In genomic region chr1:93825105-93825674, GRCm38 (mm10) we compare ENCODE assay signal across 8 mouse cellular contexts. TPM values are rescaled to one million over a fixed set of nuclear protein-coding genes. Genes with fewer than 3 reads are reported as not detected.
DNase-seq lines count a peak whose midpoint lies in the region; ATAC-seq and TF ChIP-seq lines count a peak whose summit lies in the region.

No protein-coding gene starts in this region.

- peak overlapping the region; percentile 56 for H3K9ac ChIP-seq in heart, embryonic 15.5 days
- peak overlapping the region; percentile 82 for H3K9ac ChIP-seq in liver, embryonic 14.5 days (replicated peaks)
- peak overlapping the region; percentile 59 for H3K9ac ChIP-seq in neural tube, embryonic 11.5 days (ENCODE audit: low read length)
- peak overlapping the region; percentile 70 for H3K9ac ChIP-seq in stomach, postnatal 0 days (ENCODE audit: low read length)

- ATAC-seq in heart, embryonic 15.5 days (replicated peaks; ENCODE audit: insufficient number of reproducible peaks, insufficient read depth, low FRiP score, low read depth) = peak; percentile 96
- ATAC-seq in liver, embryonic 14.5 days (ENCODE audit: insufficient read depth) = peak; percentile 99
- peak; percentile 95 for ATAC-seq in neural tube, embryonic 11.5 days (ENCODE audit: insufficient read depth, low FRiP score, low TSS enrichment)
- peak; percentile 98 for ATAC-seq in stomach, postnatal 0 days (ENCODE audit: low FRiP score, low TSS enrichment)

- peak; percentile 89 to 92 for DNase-seq in CD8-positive naive resting alpha-beta T cell, adult 2 months (ENCODE audit: low read depth in 2 of 2, low spot score in 2 of 2)
- DNase-seq in c-Kit-positive CD71-negative TER-119-negative erythroid progenitor cells, embryonic 14.5 days (ENCODE audit: low read depth) = peak; percentile 95
- peak; percentile 89 for DNase-seq in forebrain, embryonic 10.5 days (ENCODE audit: extremely low spot score, low spot score)
- DNase-seq in kidney, postnatal 25 days = peak; percentile 97 to 98
- peak; percentile 91 to 95 (median 92) for DNase-seq in liver, embryonic 14.5 days (ENCODE audit: low read depth in 3 of 3, low spot score in 3 of 3)
- DNase-seq in neural tube, embryonic 11.5 days (ENCODE audit: low spot score) = peak; percentile 92
- peak; percentile 96 for DNase-seq in stomach, postnatal 0 days (ENCODE audit: low spot score)

- peak; percentile 57 for TF ChIP-seq CTCF in liver, embryonic 14.5 days (IDR thresholded peaks at IDR 0.05; ENCODE audit: low read depth)
- peak; percentile 59 for TF ChIP-seq CTCF in stomach, postnatal 0 days (IDR thresholded peaks at IDR 0.05; ENCODE audit: low read depth)

- WGBS in forebrain, embryonic 10.5 days = under 1% methylated on average over 30 of the region's 30 CpGs
- WGBS in heart, embryonic 15.5 days = 3% methylated on average over 30 of the region's 30 CpGs
- WGBS in liver, embryonic 14.5 days (ENCODE audit: insufficient replicate concordance) = under 1% methylated on average over 30 of the region's 30 CpGs
- 0% methylated on average over 29 of the region's 30 CpGs for WGBS in neural tube, embryonic 11.5 days
- WGBS in stomach, postnatal 0 days = under 1% methylated on average over 29 of the region's 30 CpGs

- H3K27ac ChIP-seq in forebrain, embryonic 10.5 days = peak overlapping the region; percentile 88
- peak overlapping the region; percentile 95 for H3K27ac ChIP-seq in heart, embryonic 15.5 days
- H3K27ac ChIP-seq in liver, embryonic 14.5 days = peak overlapping the region; percentile 96
- peak overlapping the region; percentile 87 for H3K27ac ChIP-seq in neural tube, embryonic 11.5 days (ENCODE audit: low read depth, low read length)
- peak overlapping the region; percentile 97 for H3K27ac ChIP-seq in stomach, postnatal 0 days (replicated peaks)

- TF ChIP-seq EP300 in liver, embryonic 14.5 days (IDR thresholded peaks at IDR 0.05; ENCODE audit: low read depth) = no peak
- TF ChIP-seq EP300 in stomach, postnatal 0 days (optimal IDR thresholded peaks at IDR 0.05) = no peak

- no peaks in the 10 kb centered on the region for H3K9me3 ChIP-seq in forebrain, embryonic 10.5 days
- H3K9me3 ChIP-seq in heart, embryonic 15.5 days (replicated peaks) = no peaks in the 10 kb centered on the region
- no peaks in the 10 kb centered on the region for H3K9me3 ChIP-seq in liver, embryonic 14.5 days (ENCODE audit: control insufficient read depth, low read length)
- no peaks in the 10 kb centered on the region for H3K9me3 ChIP-seq in neural tube, embryonic 11.5 days (ENCODE audit: control insufficient read depth, low read length)
- H3K9me3 ChIP-seq in stomach, postnatal 0 days (ENCODE audit: control insufficient read depth, low read length) = no peaks in the 10 kb centered on the region

- peak overlapping the region; percentile 62 for H3K4me3 ChIP-seq in forebrain, embryonic 10.5 days
- H3K4me3 ChIP-seq in heart, embryonic 15.5 days = peak overlapping the region; percentile 58
- peak overlapping the region; percentile 61 to 72 for H3K4me3 ChIP-seq in liver, embryonic 14.5 days (ENCODE audit: insufficient read depth in 1 of 2, low read depth in 2 of 2, low read length in 2 of 2)
- H3K4me3 ChIP-seq in neural tube, embryonic 11.5 days (ENCODE audit: low read depth, low read length) = peak overlapping the region; percentile 47
- H3K4me3 ChIP-seq in stomach, postnatal 0 days (ENCODE audit: low read depth, low read length) = peak overlapping the region; percentile 50

- H3K27me3 ChIP-seq in forebrain, embryonic 10.5 days (ENCODE audit: poor library complexity, severe bottlenecking) = no peaks in the 10 kb centered on the region
- H3K27me3 ChIP-seq in heart, embryonic 15.5 days = no peaks in the 10 kb centered on the region
- no peaks in the 10 kb centered on the region for H3K27me3 ChIP-seq in liver, embryonic 14.5 days (ENCODE audit: control insufficient read depth, insufficient read depth, low read length)
- no peaks in the 10 kb centered on the region for H3K27me3 ChIP-seq in neural tube, embryonic 11.5 days (ENCODE audit: control insufficient read depth, insufficient read depth, low read length)
- H3K27me3 ChIP-seq in stomach, postnatal 0 days (ENCODE audit: control insufficient read depth, insufficient read depth, low read length) = no peaks in the 10 kb centered on the region

- H3K4me2 ChIP-seq in heart, embryonic 15.5 days = peak overlapping the region; percentile 79
- peak overlapping the region; percentile 99 for H3K4me2 ChIP-seq in liver, embryonic 14.5 days (ENCODE audit: low read depth)
- H3K4me2 ChIP-seq in neural tube, embryonic 11.5 days (ENCODE audit: low read depth) = peak overlapping the region; percentile 55
- peak overlapping the region; percentile 72 for H3K4me2 ChIP-seq in stomach, postnatal 0 days (replicated peaks; ENCODE audit: low read depth)

- H3K36me3 ChIP-seq in forebrain, embryonic 10.5 days (replicated peaks) = peaks cover 24% of the 10 kb centered on the region
- peaks cover 18% of the 10 kb centered on the region for H3K36me3 ChIP-seq in heart, embryonic 15.5 days
- H3K36me3 ChIP-seq in liver, embryonic 14.5 days (replicated peaks; ENCODE audit: control insufficient read depth, insufficient read depth, low read depth) = peaks cover 2% of the 10 kb centered on the region
- peaks cover 4% of the 10 kb centered on the region; the same call in 1 of the 2 replicates for H3K36me3 ChIP-seq in neural tube, embryonic 11.5 days (ENCODE audit: control insufficient read depth, insufficient read depth, low read length)
- H3K36me3 ChIP-seq in stomach, postnatal 0 days (ENCODE audit: control insufficient read depth, insufficient read depth, low read length) = peaks cover 3% of the 10 kb centered on the region; the same call in 1 of the 2 replicates

- peaks cover 20% of the 10 kb centered on the region for H3K4me1 ChIP-seq in forebrain, embryonic 10.5 days
- peaks cover 14% of the 10 kb centered on the region for H3K4me1 ChIP-seq in heart, embryonic 15.5 days (replicated peaks)
- H3K4me1 ChIP-seq in liver, embryonic 14.5 days (replicated peaks; ENCODE audit: control insufficient read depth in 2 of 2, insufficient read depth in 2 of 2, low read length in 1 of 2) = peaks cover 13 to 17% of the 10 kb centered on the region in 2 experiments
- no peaks in the 10 kb centered on the region for H3K4me1 ChIP-seq in neural tube, embryonic 11.5 days (ENCODE audit: control insufficient read depth, insufficient read depth, low read length)
- H3K4me1 ChIP-seq in stomach, postnatal 0 days (replicated peaks; ENCODE audit: control insufficient read depth, insufficient read depth) = peaks cover 3% of the 10 kb centered on the region; the same call in 1 of the 2 replicates

RNA-seq across cellular contexts. Expression of gene D2hgdh, which starts 0.5 kb away (rescaled TPM):
- 13.3 and 16.0 TPM in 2 replicates for polyA plus RNA-seq in forebrain, embryonic 10.5 days (2016; fragmentation: Nextera tagmentation; extraction: Ambion mirVana)
- 15.4 and 18.5 TPM in 2 replicates for polyA plus RNA-seq in heart, embryonic 15.5 days (2015; fragmentation: Nextera tagmentation; extraction: Ambion mirVana)
- polyA plus RNA-seq in liver, embryonic 14.5 days (2012; rRNA removed) = 6.4 and 6.8 TPM in 2 replicates
- polyA plus RNA-seq in liver, embryonic 14.5 days (2014; fragmentation: Nextera tagmentation; extraction: Ambion mirVana) = 3.7 and 5.0 TPM in 2 replicates
- 11.7 and 13.0 TPM in 2 replicates for polyA plus RNA-seq in neural tube, embryonic 11.5 days (2014; fragmentation: Nextera tagmentation; extraction: Ambion mirVana)
- 7.5 and 8.6 TPM in 2 replicates for polyA plus RNA-seq in stomach, postnatal 0 days (2015; fragmentation: Nextera tagmentation; extraction: Ambion mirVana)

RNA-seq across cellular contexts. Expression of gene Ing5, which starts 21.4 kb away (rescaled TPM):
- polyA plus RNA-seq in forebrain, embryonic 10.5 days (2016; fragmentation: Nextera tagmentation; extraction: Ambion mirVana) = 30.7 and 32.9 TPM in 2 replicates
- 10.3 and 11.9 TPM in 2 replicates for polyA plus RNA-seq in heart, embryonic 15.5 days (2015; fragmentation: Nextera tagmentation; extraction: Ambion mirVana)
- polyA plus RNA-seq in liver, embryonic 14.5 days (2012; rRNA removed) = 5.3 and 6.9 TPM in 2 replicates
- 7.6 and 9.6 TPM in 2 replicates for polyA plus RNA-seq in liver, embryonic 14.5 days (2014; fragmentation: Nextera tagmentation; extraction: Ambion mirVana)
- polyA plus RNA-seq in neural tube, embryonic 11.5 days (2014; fragmentation: Nextera tagmentation; extraction: Ambion mirVana) = 16.1 and 17.1 TPM in 2 replicates
- 9.3 and 10.4 TPM in 2 replicates for polyA plus RNA-seq in stomach, postnatal 0 days (2015; fragmentation: Nextera tagmentation; extraction: Ambion mirVana)

RNA-seq across cellular contexts. Expression of gene Dtymk, which starts 23.5 kb away (rescaled TPM):
- polyA plus RNA-seq in forebrain, embryonic 10.5 days (2016; fragmentation: Nextera tagmentation; extraction: Ambion mirVana) = 278 and 306 TPM in 2 replicates
- polyA plus RNA-seq in heart, embryonic 15.5 days (2015; fragmentation: Nextera tagmentation; extraction: Ambion mirVana) = 147 and 156 TPM in 2 replicates
- polyA plus RNA-seq in liver, embryonic 14.5 days (2012; rRNA removed) = 99.0 and 128 TPM in 2 replicates
- 148 and 150 TPM in 2 replicates for polyA plus RNA-seq in liver, embryonic 14.5 days (2014; fragmentation: Nextera tagmentation; extraction: Ambion mirVana)
- 199 and 216 TPM in 2 replicates for polyA plus RNA-seq in neural tube, embryonic 11.5 days (2014; fragmentation: Nextera tagmentation; extraction: Ambion mirVana)
- polyA plus RNA-seq in stomach, postnatal 0 days (2015; fragmentation: Nextera tagmentation; extraction: Ambion mirVana) = 108 and 110 TPM in 2 replicates

RNA-seq across cellular contexts. Expression of gene Gal3st2, which starts 35.9 kb away (rescaled TPM):
- not detected in 2 replicates for polyA plus RNA-seq in forebrain, embryonic 10.5 days (2016; fragmentation: Nextera tagmentation; extraction: Ambion mirVana)
- 0.09 and 0.10 TPM in 2 replicates for polyA plus RNA-seq in heart, embryonic 15.5 days (2015; fragmentation: Nextera tagmentation; extraction: Ambion mirVana)
- polyA plus RNA-seq in liver, embryonic 14.5 days (2012; rRNA removed) = not detected in 2 replicates
- polyA plus RNA-seq in liver, embryonic 14.5 days (2014; fragmentation: Nextera tagmentation; extraction: Ambion mirVana) = not detected in 2 replicates
- 0.11 TPM in 1 of 2 replicates, not detected in the other for polyA plus RNA-seq in neural tube, embryonic 11.5 days (2014; fragmentation: Nextera tagmentation; extraction: Ambion mirVana)
- 0.07 and 0.08 TPM in 2 replicates for polyA plus RNA-seq in stomach, postnatal 0 days (2015; fragmentation: Nextera tagmentation; extraction: Ambion mirVana)

Comparison
In these comparisons a context has a peak if more than half of its experiments do, and no peak if none do; other contexts are left out.
1. Peak in every context shown above with its lines: DNase-seq, ATAC-seq, H3K4me3 ChIP-seq and H3K27ac ChIP-seq.